Mouse (Mus musculus) liver, adult 2 months (tissue): ENCODE results near the gene Lrrc4c. TPM values are rescaled to one million over a fixed set of nuclear protein-coding genes. Genes with fewer than 3 reads are reported as not detected.

Source experiments
- DNase-seq: peaks from one replicate; pipeline ENCODE4 v3.0.0-alpha.2; 2011; ENCODE audit warnings: low read depth, low spot score; ENCODE audit errors: extremely low read depth
- H3K27ac ChIP-seq: fragments of 200-500 bp; replicated peaks from 2 replicates; pipeline ENCODE4 v1.5.1; 2012; ENCODE audit warnings: low read depth, mild to moderate bottlenecking, control low read depth, inconsistent platforms, low read length; ENCODE audit not compliant: insufficient read depth
- H3K27me3 ChIP-seq: fragments of 200-500 bp; 2 replicates; pipeline ENCODE4 v1.6.1; 2012; ENCODE audit warnings: mild to moderate bottlenecking, moderate library complexity, low read length, inconsistent platforms; ENCODE audit not compliant: control insufficient read depth, insufficient read depth
- H3K36me3 ChIP-seq: fragments of 200-500 bp; 2 replicates; pipeline ENCODE4 v1.6.1; 2012; ENCODE audit warnings: low read length, inconsistent platforms; ENCODE audit not compliant: control insufficient read depth, insufficient read depth
- H3K4me1 ChIP-seq: fragments of 200-500 bp; 2 replicates; pipeline ENCODE4 v1.6.1; 2011; ENCODE audit warnings: low read length; ENCODE audit not compliant: control insufficient read depth, insufficient read depth
- H3K4me3 ChIP-seq: fragments of 200-500 bp; 2 replicates; pipeline ENCODE4 v1.5.1; 2011; ENCODE audit warnings: low read depth, mild to moderate bottlenecking, control low read depth, low read length, moderate library complexity; ENCODE audit not compliant: insufficient read depth
- H3K79me2 ChIP-seq: fragments of 200-500 bp; 2 replicates; pipeline ENCODE4 v1.6.1; 2012; ENCODE audit warnings: inconsistent platforms, mild to moderate bottlenecking, low read length, moderate library complexity; ENCODE audit not compliant: control insufficient read depth, insufficient read depth
- H3K9ac ChIP-seq: fragments of 200-500 bp; 2 replicates; pipeline ENCODE4 v1.6.1; 2012; ENCODE audit warnings: low read depth, mild to moderate bottlenecking, control low read depth, inconsistent platforms, low read length
- CTCF ChIP-seq: fragments of 200-500 bp; IDR thresholded peaks from 2 replicates; pipeline ENCODE4 v1.5.1; 2011; ENCODE audit warnings: low read depth, low read length, control low read depth
- POLR2A ChIP-seq: fragments of 200-500 bp; IDR thresholded peaks from 2 replicates; pipeline ENCODE4 v1.6.1; 2011; ENCODE audit warnings: low read length, control low read depth; ENCODE audit not compliant: insufficient read depth; ENCODE audit errors: extremely low read depth
- WGBS: fragments of 180-500 bp; shearing (Covaris S2); methylation state at CpG from one replicate; pipeline ENCODE4 v1.1.7; 2018; 5-methylcytosine and 5-hydroxymethylcytosine counted together
- polyA plus RNA-seq: library from polyadenylated mRNA; depleted of rRNA; stranded (reverse); fragments of >200 nt; gene quantifications from 2 replicates; pipeline ENCODE4 v1.2.3, GENCODE M21; 2012
- total RNA-seq: library from RNA; depleted of rRNA; stranded (reverse); fragments of >200 nt; gene quantifications from 2 replicates; pipeline ENCODE4 v1.2.3, GENCODE M21; 2014

Lrrc4c gene
- total and polyA plus RNA-seq, 2 experiments, result 0.39 to 1.4 TPM

DNA sequence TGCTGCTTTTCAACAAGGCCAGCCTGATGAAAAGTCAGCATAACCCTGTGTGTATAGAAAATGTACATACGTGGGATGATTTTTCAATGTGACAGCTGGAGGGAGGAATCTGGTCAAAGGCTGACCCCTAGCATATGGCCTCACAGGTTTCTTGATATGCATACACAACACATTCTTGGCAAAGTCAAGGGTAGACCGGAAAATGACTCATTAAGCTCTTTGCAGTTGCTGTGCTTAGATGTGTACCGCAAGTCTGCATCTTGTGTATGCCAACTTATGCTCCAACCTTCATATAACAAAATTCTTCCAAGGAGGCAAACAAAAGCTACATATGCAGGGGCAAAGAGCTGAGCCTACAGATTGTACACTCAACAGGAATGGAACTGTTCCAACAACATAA lies 631.6 kb downstream of the Lrrc4c start:
- WGBS, result 79% methylated on average over 3 of the region's 3 CpGs
- H3K27me3 ChIP-seq, result no peaks in the 10 kb centered on the region
- no peak for TF ChIP-seq CTCF
- TF ChIP-seq POLR2A, result no peak
- H3K4me3 ChIP-seq, result no peak overlapping the region
- no peak overlapping the region for H3K9ac ChIP-seq
- no peak overlapping the region for H3K27ac ChIP-seq
- H3K36me3 ChIP-seq, result no peaks in the 10 kb centered on the region
- DNase-seq, result no peak
- no peaks in the 10 kb centered on the region for H3K4me1 ChIP-seq
- H3K79me2 ChIP-seq, result no peaks in the 10 kb centered on the region

DNA sequence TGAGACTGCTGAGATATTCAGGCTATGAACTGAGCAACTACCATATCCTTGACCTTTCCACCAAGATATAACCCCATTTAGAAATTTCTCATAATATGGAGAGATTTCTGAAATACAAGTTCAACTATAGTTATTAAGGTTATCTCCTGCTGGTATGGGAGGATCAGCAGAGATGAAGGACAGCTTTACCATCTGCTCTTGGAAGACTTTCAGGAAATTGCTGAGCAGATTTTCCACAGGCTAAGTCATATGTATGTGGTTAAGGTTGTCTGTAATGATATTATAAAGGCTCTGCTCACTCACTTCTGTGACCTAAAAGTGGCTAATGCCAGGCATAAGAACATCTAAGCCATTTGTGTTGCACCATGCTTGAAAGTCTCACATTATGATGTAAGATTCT lies 681.6 kb downstream of the Lrrc4c start:
- H3K27ac ChIP-seq, result no peak overlapping the region
- no peak overlapping the region for H3K4me3 ChIP-seq
- H3K4me1 ChIP-seq, result no peaks in the 10 kb centered on the region
- TF ChIP-seq POLR2A, result no peak
- TF ChIP-seq CTCF, result no peak
- no peaks in the 10 kb centered on the region for H3K27me3 ChIP-seq
- H3K9ac ChIP-seq, result no peak overlapping the region
- no peaks in the 10 kb centered on the region for H3K79me2 ChIP-seq
- DNase-seq, result no peak
- no peaks in the 10 kb centered on the region for H3K36me3 ChIP-seq

DNA sequence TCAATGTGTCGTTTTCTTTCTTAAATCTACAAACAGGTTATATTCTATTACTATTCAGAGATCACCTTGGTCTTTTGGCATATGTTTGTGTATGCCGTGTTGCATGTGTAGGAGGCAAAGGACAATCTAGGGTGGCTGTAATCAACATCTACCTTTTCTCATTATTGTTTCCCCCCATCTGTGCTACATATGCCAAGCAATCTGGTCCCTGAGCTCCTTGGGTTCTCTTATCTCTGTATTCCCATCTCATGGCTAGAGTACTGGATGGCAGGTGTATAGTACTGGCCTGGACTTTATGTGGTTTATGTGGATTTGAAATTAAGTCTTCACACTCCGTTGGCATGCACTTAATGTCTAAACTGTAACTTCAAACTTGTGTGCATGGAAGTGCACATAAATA lies 700.4 kb downstream of the Lrrc4c start:
- WGBS, result 54% methylated on average over 3 of the region's 3 CpGs
- Histone ChIP-seq H3K36me3 (no peaks in the 10 kb centered on the region), H3K9ac (no peak overlapping the region), H3K4me1 (no peaks in the 10 kb centered on the region), H3K27ac (no peak overlapping the region), H3K4me3 (no peak overlapping the region), H3K27me3 (no peaks in the 10 kb centered on the region), H3K79me2 (no peaks in the 10 kb centered on the region)
- DNase-seq, result no peak
- no peak for TF ChIP-seq CTCF
- no peak for TF ChIP-seq POLR2A

DNA sequence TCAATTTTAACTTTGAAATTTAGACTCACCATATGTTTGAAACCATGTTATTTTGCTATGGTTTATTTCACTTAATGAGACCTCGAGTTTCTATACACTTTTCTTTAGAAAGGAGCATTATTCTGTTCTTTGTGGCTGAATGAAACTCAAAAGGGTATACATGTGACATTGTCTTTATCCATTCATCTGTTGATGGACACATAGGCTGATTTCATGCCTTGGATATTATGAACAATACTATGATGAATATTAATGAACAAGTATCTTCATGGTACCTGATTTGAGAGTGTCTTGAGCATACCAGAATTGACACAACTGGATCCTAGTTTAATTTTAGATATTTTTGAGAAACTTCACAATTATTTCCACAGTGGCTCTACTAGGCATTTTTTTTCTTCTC lies 709.0 kb downstream of the Lrrc4c start:
- no peak overlapping the region for H3K4me3 ChIP-seq
- H3K27ac ChIP-seq, result no peak overlapping the region
- H3K27me3 ChIP-seq, result no peaks in the 10 kb centered on the region
- no peak overlapping the region for H3K9ac ChIP-seq
- DNase-seq, result no peak
- no peak for TF ChIP-seq CTCF
- TF ChIP-seq POLR2A, result no peak
- WGBS, result 45% methylated on average over 1 of the region's 1 CpGs
- no peaks in the 10 kb centered on the region for H3K36me3 ChIP-seq
- no peaks in the 10 kb centered on the region for H3K79me2 ChIP-seq
- no peaks in the 10 kb centered on the region for H3K4me1 ChIP-seq

DNA sequence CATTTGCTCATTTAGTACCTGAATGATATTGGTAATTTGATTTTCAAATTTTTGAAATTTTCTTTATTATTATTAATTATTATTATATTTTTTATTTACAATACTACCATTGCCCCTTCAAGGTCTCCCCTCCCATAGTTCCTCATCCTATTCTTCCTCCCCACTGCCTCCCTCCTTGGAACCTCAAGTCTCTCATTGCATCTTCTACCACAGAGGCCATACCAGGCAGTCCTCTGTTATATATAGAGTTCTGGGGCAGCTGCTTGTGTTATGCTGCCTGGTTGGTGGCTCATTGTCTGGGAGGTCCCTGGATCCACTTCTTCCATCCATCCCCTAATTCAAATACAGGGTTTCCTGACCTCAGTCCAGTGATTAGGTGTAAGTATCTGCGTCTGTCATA lies 709.6 kb downstream of the Lrrc4c start:
- Histone ChIP-seq H3K79me2 (no peaks in the 10 kb centered on the region), H3K27ac (no peak overlapping the region), H3K9ac (no peak overlapping the region), H3K4me3 (no peak overlapping the region), H3K4me1 (no peaks in the 10 kb centered on the region), H3K36me3 (no peaks in the 10 kb centered on the region), H3K27me3 (no peaks in the 10 kb centered on the region)
- DNase-seq, result no peak
- TF ChIP-seq POLR2A, result no peak
- no peak for TF ChIP-seq CTCF
- 77% methylated on average over 1 of the region's 1 CpGs for WGBS

DNA sequence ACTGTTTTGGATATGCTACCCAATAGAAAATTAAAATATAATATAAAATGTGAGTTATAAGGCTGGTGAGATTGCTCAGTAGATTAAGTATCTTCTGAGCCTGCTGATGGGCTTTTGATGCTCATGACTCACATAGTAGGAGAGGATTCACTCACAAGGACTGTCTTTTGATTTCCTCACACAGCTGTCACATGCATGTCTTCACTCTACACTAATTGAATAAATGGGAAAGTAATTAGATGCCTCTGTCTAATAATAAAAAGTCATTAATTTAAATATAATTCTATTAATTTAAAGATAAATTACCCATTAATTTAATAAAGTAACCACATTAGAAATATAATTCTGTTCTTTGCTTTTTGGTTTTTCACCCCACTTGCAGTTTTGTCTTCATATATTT lies 718.4 kb downstream of the Lrrc4c start:
- Histone ChIP-seq H3K36me3 (no peaks in the 10 kb centered on the region), H3K4me1 (no peaks in the 10 kb centered on the region), H3K9ac (no peak overlapping the region), H3K4me3 (no peak overlapping the region), H3K27me3 (no peaks in the 10 kb centered on the region), H3K79me2 (no peaks in the 10 kb centered on the region), H3K27ac (no peak overlapping the region)
- no peak for DNase-seq
- TF ChIP-seq POLR2A (no peak), CTCF (no peak)
